Mouse (Mus musculus) frontal cortex, postnatal 25 days (tissue): ENCODE data around the gene Tmcc3.

Experiments
- DNase-seq, 2 experiments: peaks; one replicate each; pipeline ENCODE4 v3.0.0; 2022; ENCODE audit warnings: low spot score in 2 of 2

Tmcc3 gene

DNA sequence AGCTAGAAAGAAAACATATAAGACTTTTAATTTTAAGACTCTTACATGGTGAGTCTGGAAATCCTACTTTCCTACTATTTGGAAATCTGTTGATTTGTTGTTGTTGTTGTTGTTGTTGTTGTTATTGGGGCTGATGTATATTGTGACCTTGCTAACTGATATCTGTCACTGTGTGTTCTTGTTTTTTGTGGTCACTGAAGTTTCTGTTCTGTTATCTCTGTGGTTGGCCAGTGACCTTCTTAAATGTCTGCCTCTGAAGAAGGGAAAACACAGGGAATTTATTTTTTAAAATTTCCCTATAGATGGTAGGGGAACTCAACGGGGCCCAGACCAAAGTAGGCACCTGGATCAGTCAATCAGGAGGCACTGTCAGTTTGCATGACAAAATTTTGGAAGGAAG is 48.9 kb downstream of the Tmcc3 start:
- no peak for DNase-seq

DNA sequence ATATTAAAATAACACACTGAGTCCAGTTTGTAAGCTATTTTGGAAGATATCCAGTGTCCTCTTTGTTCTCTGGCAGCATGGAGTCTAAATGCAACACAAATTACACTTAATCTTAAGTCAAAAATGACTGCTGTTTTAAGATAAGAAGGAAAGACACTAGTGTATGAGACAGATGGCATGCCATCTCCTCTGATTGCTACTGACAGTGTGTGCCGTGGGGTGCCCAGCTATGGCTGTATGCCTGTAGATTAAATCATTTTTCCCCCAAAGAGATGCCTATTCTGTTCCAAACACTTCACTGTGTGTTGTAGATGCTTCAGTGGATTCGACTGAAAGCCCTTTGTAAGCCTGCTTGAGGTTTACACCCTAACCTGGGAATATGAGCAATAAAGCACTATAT is 59.5 kb downstream of the Tmcc3 start:
- no peak for DNase-seq

DNA sequence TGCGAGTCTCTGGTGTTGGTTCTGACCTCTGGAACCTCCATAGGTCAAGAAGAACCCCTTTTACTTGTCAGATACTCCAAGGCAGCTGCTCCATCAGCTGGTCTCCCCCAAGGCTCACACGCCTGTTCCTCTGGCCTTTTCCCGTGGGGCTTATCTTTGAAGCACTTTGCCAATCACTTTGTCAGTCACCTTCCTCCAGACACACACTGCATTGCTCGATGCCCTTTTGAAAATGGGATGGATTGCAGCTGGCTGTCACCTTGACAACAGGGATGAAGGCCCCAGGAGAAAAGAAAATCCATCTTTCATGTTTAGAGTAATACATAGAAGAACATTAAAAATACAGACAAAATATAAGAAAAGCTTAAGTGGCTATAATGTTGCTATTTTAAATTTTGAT is 65.2 kb downstream of the Tmcc3 start:
- DNase-seq = no peak

DNA sequence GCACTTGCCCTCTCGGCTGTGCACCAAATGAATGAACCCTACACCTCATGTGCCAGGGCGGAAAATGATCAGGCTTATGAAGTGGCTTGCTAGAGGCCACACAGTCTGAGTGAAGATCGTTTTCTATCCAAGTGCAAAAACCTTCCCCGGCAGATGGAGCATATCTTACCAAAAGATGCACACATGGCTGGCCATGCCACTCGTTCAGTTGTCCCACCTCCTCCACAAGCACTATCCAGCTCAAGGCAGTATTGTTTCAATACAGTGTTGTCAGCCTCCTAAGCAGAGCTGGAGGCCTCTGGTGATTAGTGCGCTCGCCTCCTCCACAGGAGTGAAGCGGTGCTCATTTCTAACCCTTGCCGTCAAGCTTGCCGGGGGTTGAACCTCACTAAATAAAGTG is 66.1 kb downstream of the Tmcc3 start:
- peak in 1 of 2 experiments; percentile 11 for DNase-seq

DNA sequence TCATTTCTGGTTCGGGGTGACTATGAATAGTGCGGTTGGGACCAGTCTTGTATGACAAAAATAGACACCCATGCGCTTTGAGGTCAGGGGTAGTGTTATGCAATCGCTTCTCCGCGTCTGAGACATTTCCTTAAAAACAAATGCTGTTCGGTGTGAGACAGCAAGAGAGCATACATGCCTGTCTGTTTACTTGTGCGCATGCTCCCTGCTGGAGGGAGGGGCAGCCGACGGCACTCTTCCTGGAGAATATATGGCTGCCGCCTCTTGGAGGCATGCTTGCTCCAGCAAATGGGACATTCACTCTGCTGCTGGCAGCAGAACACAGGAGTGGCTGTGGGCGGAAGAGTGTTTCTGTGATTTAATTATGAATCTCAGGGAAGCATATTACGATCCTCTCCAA is 66.6 kb downstream of the Tmcc3 start:
- peak; percentile 61 to 76 for DNase-seq

GRCm38 (mm10) chr10:94380082-94380481 is 68.3 kb downstream of the Tmcc3 start:
- DNase-seq = no peak

- DNase-seq = no peak
Observed at GRCm38 (mm10) chr10:94380662-94381392, 69.1 kb downstream of the Tmcc3 start.

DNA sequence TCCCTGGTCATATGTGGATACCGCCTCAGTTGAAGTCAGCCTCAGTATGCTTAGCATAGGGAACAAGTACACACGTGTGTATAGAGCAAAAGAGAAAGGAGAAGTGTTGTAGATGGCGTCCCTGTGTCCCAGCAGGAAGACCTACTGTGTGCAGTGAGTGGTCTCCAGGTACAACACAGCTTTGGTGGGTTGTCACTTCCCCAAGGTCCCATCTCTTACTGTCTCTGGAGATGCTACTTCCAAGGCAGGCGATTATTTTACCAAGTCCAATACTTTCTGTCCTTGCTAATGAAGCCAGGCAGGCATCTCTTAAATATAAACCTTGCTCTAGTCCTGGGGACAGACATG is 69.6 kb downstream of the Tmcc3 start:
- no peak for DNase-seq

DNA sequence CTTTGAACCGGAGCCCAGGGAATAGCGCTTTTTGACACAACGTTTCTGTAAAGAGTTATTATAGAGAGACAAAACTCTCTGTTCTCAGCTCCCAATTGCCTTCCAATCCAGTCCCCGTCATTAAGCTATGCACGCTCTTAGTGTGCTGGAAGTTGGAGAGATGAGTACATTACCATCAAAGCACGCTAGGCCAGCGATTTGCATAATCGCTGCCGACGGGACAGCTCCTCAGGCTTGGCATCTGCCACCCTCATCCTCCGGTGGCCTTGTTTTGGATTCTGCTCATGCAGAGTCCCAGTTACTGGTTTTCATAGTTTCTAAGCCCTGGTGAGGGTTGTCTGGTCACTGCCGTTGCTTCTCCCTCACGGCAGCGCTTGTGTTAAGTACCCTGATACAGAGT is 70.9 kb downstream of the Tmcc3 start:
- no peak for DNase-seq

DNA sequence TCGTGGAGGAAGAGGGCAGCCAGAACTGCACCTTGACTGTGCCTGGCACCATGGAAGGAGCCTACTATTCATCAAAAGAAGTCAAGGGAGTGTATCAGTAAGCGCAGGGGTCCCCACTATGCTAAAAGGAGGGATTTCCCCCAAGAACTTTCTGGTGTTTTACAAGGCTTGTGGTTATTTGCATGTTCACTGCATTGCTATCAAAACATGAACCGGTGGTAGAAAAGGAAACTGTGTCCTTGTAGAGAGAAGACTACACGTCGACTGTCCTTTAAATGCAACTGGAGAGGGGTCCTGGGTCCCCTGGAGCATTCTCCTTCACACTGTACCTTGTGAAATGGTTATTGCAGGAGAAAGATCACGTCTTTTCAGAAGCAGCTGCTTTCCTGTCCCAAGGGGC is 71.8 kb downstream of the Tmcc3 start:
- no peak for DNase-seq

DNA sequence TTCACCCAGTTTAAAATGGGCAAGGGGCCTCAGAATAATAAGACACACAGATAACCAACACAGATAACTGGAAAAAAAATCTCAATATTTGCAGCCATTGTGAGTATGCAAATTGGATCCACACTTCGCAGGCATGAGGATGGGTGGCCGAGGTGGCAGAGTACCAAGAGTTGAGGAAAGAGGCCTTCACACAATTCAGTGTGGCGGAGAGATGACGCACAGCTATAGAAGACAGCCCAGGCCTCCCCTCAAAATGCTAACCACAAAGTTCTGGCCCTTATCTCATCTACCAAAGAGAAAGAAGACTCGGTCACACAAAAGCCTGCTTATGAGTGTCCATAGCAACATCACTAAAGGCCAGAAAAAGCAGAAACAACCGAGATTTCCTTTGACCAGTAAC is 77.5 kb downstream of the Tmcc3 start:
- DNase-seq = no peak

- DNase-seq = no peak
Observed at GRCm38 (mm10) chr10:94391049-94391448, 79.3 kb downstream of the Tmcc3 start.

DNA sequence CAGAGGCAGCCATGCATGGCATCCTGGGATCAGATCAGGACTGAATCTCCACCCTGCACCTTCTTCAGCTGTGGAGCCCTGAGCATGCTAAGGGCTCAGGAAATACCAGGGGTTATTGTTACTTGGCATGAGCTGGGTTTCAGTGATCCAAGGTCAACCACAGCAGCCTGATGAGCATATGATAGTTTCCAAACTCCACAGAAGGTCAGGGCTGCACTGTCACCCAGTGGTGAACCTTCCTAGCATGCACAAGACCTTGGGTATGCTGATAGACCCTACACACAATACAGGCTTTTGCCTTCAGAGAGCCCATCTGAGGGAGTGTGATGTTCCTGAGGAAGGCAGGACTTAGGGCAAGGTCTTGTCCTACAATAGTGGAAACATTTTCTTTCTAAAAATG is 82.5 kb downstream of the Tmcc3 start:
- DNase-seq = no peak

DNA sequence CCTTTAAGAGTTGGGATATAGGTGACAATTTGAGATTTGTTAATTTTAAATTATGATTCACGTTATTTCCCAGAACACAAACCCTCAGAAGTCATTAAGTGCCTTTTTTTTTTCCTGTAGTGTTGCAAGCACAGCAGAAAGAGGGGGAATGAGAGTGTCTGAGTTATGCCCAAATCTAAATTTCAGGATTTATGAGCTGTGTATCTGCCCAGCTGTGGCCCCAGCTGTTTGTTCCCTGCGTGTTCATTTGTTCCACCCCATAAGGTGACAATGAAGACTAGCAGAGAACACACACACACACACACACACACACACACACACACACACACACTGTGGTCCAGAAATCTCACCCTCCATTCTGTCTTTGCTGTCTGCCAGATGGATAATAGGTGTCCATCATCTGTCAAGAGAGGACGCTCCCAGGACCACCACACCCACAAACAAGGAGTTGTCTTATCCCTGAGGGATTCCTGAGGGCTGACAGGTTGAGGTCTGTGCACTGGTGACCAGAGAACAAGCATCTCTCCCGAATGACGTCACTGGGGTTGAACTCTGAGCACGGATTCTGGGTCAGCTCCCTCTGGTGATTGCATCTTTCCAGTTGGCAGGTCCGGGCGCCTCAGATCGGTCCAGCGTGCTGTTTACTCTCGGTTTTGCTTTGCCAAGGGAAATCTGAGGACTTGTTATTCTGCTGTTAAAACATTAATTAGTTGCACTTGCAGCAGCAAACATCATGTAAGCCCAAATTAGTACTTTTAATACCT is 86.3 kb downstream of the Tmcc3 start:
- DNase-seq = no peak

GRCm38 (mm10) chr10:94400895-94401294 is 89.1 kb downstream of the Tmcc3 start:
- no peak for DNase-seq

DNA sequence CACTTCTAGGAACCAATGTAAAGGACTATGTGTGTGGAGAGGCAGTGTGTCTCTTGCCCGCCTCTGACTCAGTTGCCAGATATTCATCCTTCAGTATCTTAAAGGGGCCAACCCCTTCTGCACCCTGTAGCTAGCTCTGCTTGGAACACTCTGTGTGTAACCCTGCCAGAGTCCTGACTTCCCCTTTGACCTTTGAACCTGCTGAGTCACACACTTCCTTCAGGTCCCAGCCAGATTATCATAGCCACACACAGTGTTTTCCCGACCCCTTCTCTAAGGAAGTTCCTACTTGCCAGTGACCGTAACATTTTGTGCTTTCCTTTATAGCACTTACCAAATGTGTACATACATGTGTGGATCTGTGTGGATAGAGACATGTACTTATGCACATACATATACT is 93.7 kb downstream of the Tmcc3 start:
- no peak for DNase-seq

DNA sequence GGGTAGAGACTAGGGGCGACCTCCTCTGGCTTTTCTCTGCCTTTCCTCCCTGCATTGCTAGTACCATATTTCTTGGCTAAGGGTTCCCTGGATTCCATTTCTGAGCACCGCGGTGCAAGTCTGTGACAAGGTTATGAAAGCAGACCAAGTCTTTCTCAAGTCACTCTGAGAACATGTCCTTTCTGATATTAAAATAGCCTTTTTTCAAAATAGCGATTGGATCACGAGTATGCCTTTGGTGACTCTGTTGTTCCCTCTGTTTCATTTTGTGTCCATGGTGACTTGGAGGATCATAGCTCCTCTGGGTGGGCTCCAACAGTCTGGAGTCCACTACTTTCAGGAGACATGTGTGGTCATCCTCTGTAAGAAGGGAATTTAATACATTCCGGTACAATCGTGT is 95.1 kb downstream of the Tmcc3 start:
- no peak for DNase-seq

DNA sequence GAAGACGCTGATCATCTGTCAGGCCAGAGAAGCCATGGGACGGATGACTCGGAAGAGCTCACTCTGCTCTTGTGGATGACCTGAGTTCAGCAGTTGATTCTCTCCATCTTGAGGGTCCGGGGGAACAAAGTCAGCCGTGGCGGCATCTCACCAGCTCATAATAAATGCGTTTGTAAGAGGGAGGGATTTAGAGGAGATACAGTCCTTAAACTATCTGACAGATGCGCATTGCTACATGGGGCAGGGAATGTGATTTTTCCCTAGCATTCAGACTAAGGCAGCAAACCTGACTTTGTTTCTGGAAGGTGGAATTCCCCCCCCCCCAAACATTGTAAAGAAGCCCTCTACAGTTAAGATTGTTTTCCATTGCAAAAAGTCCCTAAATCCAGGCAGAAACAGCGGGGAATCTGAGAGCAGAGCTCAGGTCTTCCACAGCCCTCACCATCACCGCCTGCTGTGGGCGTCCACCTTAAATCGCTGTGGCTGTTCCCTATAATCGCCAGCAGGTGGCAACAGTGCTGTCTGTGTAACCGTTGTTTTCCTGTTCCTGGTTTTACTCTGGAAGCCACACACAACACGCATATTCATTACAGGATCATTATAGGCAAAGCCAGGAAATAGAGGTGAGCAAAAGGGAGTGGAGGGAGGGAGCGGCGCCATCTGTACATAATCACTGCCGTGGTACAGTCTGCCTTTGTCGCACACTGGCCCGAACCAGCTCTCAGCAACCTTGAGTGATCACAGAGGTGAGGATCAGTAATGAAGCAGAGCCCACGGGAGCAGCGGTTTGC is 96.8 kb downstream of the Tmcc3 start:
- peak; percentile 69 to 77 for DNase-seq

GRCm38 (mm10) chr10:94409661-94410060 is 97.9 kb downstream of the Tmcc3 start:
- DNase-seq = no peak

DNA sequence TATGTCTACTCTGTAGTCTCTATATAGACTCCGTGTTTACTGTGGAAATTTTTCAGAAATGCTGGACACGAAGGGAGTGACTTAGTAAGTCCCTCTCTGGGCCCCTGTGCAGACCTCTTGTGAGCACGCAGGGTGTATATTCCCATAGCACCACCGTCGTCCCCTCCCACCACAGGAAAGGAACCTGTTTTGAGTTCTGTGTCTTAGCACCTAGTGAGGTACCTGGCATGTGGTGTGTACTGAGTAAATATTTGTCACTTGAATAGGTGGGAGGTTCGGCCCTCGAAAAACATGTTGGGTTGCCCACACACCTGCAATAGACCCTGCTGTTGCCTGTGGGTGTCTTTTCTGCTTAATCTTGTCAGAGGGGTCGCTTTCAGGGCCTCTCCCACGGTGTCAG is 99.8 kb downstream of the Tmcc3 start:
- DNase-seq = no peak

DNA sequence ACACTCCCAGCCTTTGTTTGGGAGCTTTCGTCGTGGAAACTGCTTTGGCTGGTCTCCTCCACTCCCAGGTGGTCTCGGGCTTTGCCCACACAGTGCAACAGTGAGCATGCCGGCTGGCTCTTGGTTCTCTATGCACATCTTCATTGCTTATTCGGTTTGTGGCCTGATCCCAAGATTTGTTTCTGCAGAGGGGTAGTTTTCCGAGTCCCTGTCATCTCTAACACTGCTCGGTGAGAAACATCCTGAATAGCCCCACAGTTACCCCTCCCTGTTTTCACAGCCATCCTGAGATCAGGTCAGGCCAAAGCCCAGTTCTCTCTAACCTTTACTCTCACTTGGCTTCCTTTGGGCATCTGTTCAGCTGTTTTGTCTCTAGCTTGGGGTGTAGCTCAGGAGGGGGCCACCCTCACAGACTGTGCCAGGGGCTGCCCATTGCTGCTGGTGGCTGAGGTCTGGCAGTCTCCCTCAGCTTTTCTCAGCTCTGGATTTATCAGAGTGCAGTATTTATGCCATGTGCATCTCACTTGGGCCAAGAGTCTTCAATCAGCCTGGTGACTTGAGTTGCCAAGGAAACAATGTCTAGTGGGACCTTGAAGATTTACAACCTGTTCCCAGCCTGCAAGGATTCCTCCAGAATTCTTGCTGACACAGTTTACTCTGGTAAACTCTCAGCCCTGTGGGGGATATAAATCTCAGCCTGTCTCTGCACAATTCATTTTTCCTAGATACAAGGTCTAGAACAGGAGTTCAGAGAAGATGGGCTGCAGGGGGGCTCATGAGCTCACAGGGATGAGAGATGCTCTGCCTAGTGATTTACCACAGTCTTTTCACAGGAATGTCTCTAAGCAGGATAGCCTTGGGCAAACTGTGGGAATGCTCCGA is 102.3 kb downstream of the Tmcc3 start:
- no peak for DNase-seq
